Mouse (Mus musculus) erythroblast, embryonic 14.5 days (primary cell): Measurements from ENCODE around the gene Olfr1321.

Experiments used
- GATA1 ChIP-seq: IDR thresholded peaks from 2 replicates; pipeline ENCODE4 v1.6.1; 2012; ENCODE audit warnings: low read length, inconsistent platforms, mixed read lengths
- TAL1 ChIP-seq: IDR thresholded peaks from 3 replicates; pipeline ENCODE4 v1.6.1; 2012; ENCODE audit warnings: low read length, inconsistent platforms, mixed read lengths

GRCm38 (mm10) chrX:49734959-49735358 is at the start of gene Olfr1321:
- TF ChIP-seq GATA1 (no peak), TAL1 (no peak)
